Mouse (Mus musculus) embryonic fibroblast, embryonic 13.5 days (primary cell): ENCODE results near the gene Agtrap. TPM values are rescaled to one million over a fixed set of nuclear protein-coding genes. Genes with fewer than 3 reads are reported as not detected.

Source experiments
- H3K27ac ChIP-seq: 2 replicates; pipeline ENCODE4 v1.5.1; 2012; ENCODE audit warnings: low read length, control low read depth, inconsistent platforms; ENCODE audit not compliant: insufficient read depth
- H3K4me1 ChIP-seq: 2 replicates; pipeline ENCODE4 v1.6.1; 2011; ENCODE audit warnings: low read length; ENCODE audit not compliant: control insufficient read depth, insufficient read depth
- H3K4me3 ChIP-seq: 2 replicates; pipeline ENCODE4 v1.5.1; 2011; ENCODE audit warnings: mild to moderate bottlenecking, control low read depth, low read length; ENCODE audit not compliant: insufficient read depth
- CTCF ChIP-seq: IDR thresholded peaks from 2 replicates; pipeline ENCODE4 v1.5.1; 2011; ENCODE audit warnings: mild to moderate bottlenecking, control low read depth, low read length, moderate library complexity, borderline replicate concordance; ENCODE audit not compliant: insufficient read depth
- POLR2A ChIP-seq: IDR thresholded peaks from 2 replicates; pipeline ENCODE4 v1.6.1; 2011; ENCODE audit warnings: low read depth, mild to moderate bottlenecking, control low read depth, low read length, moderate library complexity
- polyA plus RNA-seq: library from polyadenylated mRNA; stranded (reverse); fragments of >200 nt; gene quantifications from 2 replicates; pipeline ENCODE4 v1.2.4, GENCODE M21; 2011; ENCODE audit warnings: low read depth; ENCODE audit not compliant: missing spikeins, insufficient read length

Agtrap gene
- polyA plus RNA-seq = 13.7 and 17.2 TPM in 2 replicates

GRCm38 (mm10) chr4:148087907-148088527 is at the start of gene Agtrap:
Gene Agtrap (minus strand): TSS chr4:148088031.
- Histone ChIP-seq H3K27ac (0 out of 2 replicates have a peak within 1 kb of the TSS, but pooled peaks have one; percentile 0), H3K4me1 (0 out of 2 replicates have a peak, but pooled peaks cover 2% of the 10 kb centered on the region), H3K4me3 (peak within 1 kb of the TSS; percentile 56)
- TF ChIP-seq CTCF (no peak), POLR2A (peak; percentile 54; the same call in 1 of the 2 replicates)

- H3K4me3 ChIP-seq = no peak overlapping the region
- no peak overlapping the region for H3K27ac ChIP-seq
- TF ChIP-seq CTCF (no peak), POLR2A (no peak)
- no peaks in the 10 kb centered on the region for H3K4me1 ChIP-seq
These were observed 49.7 kb upstream of the Agtrap start for GRCm38 (mm10) chr4:148137503-148137902.

GRCm38 (mm10) chr4:148134988-148135387 is 47.2 kb upstream of the Agtrap start:
- Histone ChIP-seq H3K4me3 (no peak overlapping the region), H3K4me1 (no peaks in the 10 kb centered on the region)
- TF ChIP-seq CTCF (no peak), POLR2A (no peak)

GRCm38 (mm10) chr4:148131497-148132081 is 43.8 kb upstream of the Agtrap start:
- Histone ChIP-seq H3K4me3 (no peak overlapping the region), H3K4me1 (no peaks in the 10 kb centered on the region), H3K27ac (no peak overlapping the region)
- TF ChIP-seq CTCF (no peak), POLR2A (no peak)

More at GRCm38 (mm10) chr4:148134988-148135387, 47.2 kb upstream of the Agtrap start:
- H3K27ac ChIP-seq = no peak overlapping the region

GRCm38 (mm10) chr4:148130561-148131413 is 43.0 kb upstream of the Agtrap start, which contains the start of gene Draxin:
Gene Draxin (minus strand): TSS chr4:148130698.
- H3K4me3 ChIP-seq = peak within 1 kb of the TSS; percentile 21
- no peaks in the 10 kb centered on the region for H3K4me1 ChIP-seq
- TF ChIP-seq POLR2A (no peak), CTCF (no peak)
- H3K27ac ChIP-seq = no peak within 1 kb of the TSS

DNA sequence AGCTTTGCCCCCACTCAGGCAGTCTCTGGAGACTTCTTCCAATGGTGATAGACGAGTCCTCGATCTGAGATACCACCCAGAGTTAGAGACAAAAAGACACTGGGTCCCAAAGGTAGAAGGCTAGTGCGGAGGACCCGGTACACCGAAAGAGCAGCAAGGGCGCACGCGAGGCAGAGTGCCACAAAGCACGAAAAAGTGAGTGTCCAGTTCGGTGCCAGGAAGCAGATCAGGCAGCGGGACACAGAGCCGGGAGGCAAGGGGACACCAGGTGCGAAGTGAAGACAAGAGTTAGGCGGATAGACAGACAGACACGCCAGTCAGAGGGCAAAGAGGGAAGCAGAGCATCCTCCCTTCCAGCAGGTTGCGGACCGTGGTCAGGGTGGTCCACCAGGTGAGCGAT is 42.3 kb upstream of the Agtrap start, which contains the start of gene Mad2l2:
TSS of gene Mad2l2 (plus strand) at position 252 of the 400 bp plus-strand sequence.
- no peak within 1 kb of the TSS for H3K27ac ChIP-seq
- TF ChIP-seq CTCF (no peak), POLR2A (no peak)
- no peaks in the 10 kb centered on the region for H3K4me1 ChIP-seq
- peak within 1 kb of the TSS; percentile 21 for H3K4me3 ChIP-seq

- Histone ChIP-seq H3K27ac (no peak overlapping the region), H3K4me1 (no peaks in the 10 kb centered on the region), H3K4me3 (no peak overlapping the region)
- no peak for TF ChIP-seq POLR2A
- TF ChIP-seq CTCF = no peak
These were observed 40.8 kb upstream of the Agtrap start for GRCm38 (mm10) chr4:148128672-148129071.

DNA sequence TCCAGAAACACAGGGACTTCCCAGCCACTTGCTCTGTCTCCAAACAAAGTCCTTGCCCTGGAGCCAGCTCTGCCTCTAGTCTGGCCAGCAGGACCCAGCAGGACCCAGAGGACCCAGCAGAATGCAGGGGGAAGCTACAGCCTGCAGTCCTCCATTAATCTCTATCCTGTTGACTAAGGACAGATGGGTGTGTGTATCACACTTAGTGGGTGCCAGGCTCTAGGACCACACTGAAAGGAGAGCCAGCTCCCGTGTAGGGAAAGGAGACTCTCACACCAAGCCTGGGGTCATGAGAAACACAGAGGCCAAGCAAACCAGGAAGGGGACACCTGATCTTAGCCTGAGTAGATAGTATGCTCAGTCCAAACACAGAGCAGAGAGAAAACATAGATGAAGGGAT is 40.4 kb upstream of the Agtrap start:
- no peaks in the 10 kb centered on the region for H3K4me1 ChIP-seq
- no peak overlapping the region for H3K27ac ChIP-seq
- TF ChIP-seq CTCF (no peak), POLR2A (no peak)
- H3K4me3 ChIP-seq = no peak overlapping the region

DNA sequence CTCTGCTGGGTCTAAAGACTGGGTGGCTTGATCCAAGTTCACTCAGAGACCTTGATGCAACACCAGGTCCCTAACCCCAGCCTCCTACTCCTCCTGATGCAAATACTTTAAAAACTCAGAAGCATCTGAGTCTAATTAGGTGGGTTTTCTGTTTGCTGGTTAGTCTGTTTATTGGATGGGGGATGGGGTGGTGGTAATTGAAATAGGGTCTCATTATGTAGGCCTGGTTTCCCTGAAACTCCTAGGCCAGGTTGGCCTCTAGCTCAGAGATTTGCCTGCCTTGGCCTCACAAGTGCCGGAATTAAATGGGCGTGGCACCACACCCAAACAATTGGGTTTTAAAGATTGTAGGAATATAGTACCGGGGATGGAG is 34.8 kb upstream of the Agtrap start:
- H3K4me3 ChIP-seq = no peak overlapping the region
- no peaks in the 10 kb centered on the region for H3K4me1 ChIP-seq
- H3K27ac ChIP-seq = no peak overlapping the region
- TF ChIP-seq CTCF (no peak), POLR2A (no peak)
